Mouse (Mus musculus): Measurements from ENCODE around the gene Tln2.

Gene Tln2

GRCm38 (mm10) chr9:67362511-67362910 is 197.0 kb downstream of the Tln2 start:
- no peak for DNase-seq (ENCODE audit: low read depth, low spot score)

GRCm38 (mm10) chr9:67362053-67362452 is 197.4 kb downstream of the Tln2 start:
- no peak for DNase-seq (ENCODE audit: low read depth, low spot score)

GRCm38 (mm10) chr9:67361511-67361910 is 198.0 kb downstream of the Tln2 start:
- DNase-seq (ENCODE audit: low read depth, low spot score) = no peak

- DNase-seq (ENCODE audit: low read depth, low spot score) = no peak
Observed at GRCm38 (mm10) chr9:67354356-67354755, 205.1 kb downstream of the Tln2 start.

- DNase-seq (ENCODE audit: low read depth, low spot score) = no peak
Observed at GRCm38 (mm10) chr9:67353365-67353764, 206.1 kb downstream of the Tln2 start.

- no peak for DNase-seq (ENCODE audit: low read depth, low spot score)
Observed at GRCm38 (mm10) chr9:67348983-67349382, 210.5 kb downstream of the Tln2 start.

- DNase-seq (ENCODE audit: low read depth, low spot score) = no peak
Observed at GRCm38 (mm10) chr9:67347184-67347583, 212.3 kb downstream of the Tln2 start.

GRCm38 (mm10) chr9:67331281-67331680 is 228.2 kb downstream of the Tln2 start:
- DNase-seq (ENCODE audit: low read depth, low spot score) = no peak

- no peak for DNase-seq (ENCODE audit: low read depth, low spot score)
Observed at GRCm38 (mm10) chr9:67328451-67328850, 231.1 kb downstream of the Tln2 start.

- DNase-seq (ENCODE audit: low read depth, low spot score) = no peak
Observed at GRCm38 (mm10) chr9:67321886-67322285, 237.6 kb downstream of the Tln2 start.

GRCm38 (mm10) chr9:67315356-67315755 is 244.1 kb downstream of the Tln2 start:
- DNase-seq (ENCODE audit: low read depth, low spot score) = no peak

- DNase-seq (ENCODE audit: low read depth, low spot score) = no peak
Observed at GRCm38 (mm10) chr9:67304992-67305391, 254.5 kb downstream of the Tln2 start.

GRCm38 (mm10) chr9:67303986-67304385 is 255.5 kb downstream of the Tln2 start:
- DNase-seq (ENCODE audit: low read depth, low spot score) = no peak

- no peak for DNase-seq (ENCODE audit: low read depth, low spot score)
Observed at GRCm38 (mm10) chr9:67303038-67303437, 256.5 kb downstream of the Tln2 start.

- DNase-seq (ENCODE audit: low read depth, low spot score) = no peak
Observed at GRCm38 (mm10) chr9:67302386-67302989, 257.0 kb downstream of the Tln2 start.

GRCm38 (mm10) chr9:67301571-67301970 is 257.9 kb downstream of the Tln2 start:
- DNase-seq (ENCODE audit: low read depth, low spot score) = no peak

GRCm38 (mm10) chr9:67300769-67301168 is 258.7 kb downstream of the Tln2 start:
- DNase-seq (ENCODE audit: low read depth, low spot score) = no peak

GRCm38 (mm10) chr9:67300346-67300745 is 259.2 kb downstream of the Tln2 start:
- no peak for DNase-seq (ENCODE audit: low read depth, low spot score)

- no peak for DNase-seq (ENCODE audit: low read depth, low spot score)
Observed at GRCm38 (mm10) chr9:67299164-67299563, 260.3 kb downstream of the Tln2 start.

GRCm38 (mm10) chr9:67297236-67297889 is 262.1 kb downstream of the Tln2 start:
- no peak for DNase-seq (ENCODE audit: low read depth, low spot score)

GRCm38 (mm10) chr9:67287457-67287856 is 272.0 kb downstream of the Tln2 start:
- DNase-seq (ENCODE audit: low read depth, low spot score) = no peak

GRCm38 (mm10) chr9:67286801-67287200 is 272.7 kb downstream of the Tln2 start:
- DNase-seq (ENCODE audit: low read depth, low spot score) = no peak

- no peak for DNase-seq (ENCODE audit: low read depth, low spot score)
Observed at GRCm38 (mm10) chr9:67285544-67285943, 274.0 kb downstream of the Tln2 start.

- no peak for DNase-seq (ENCODE audit: low read depth, low spot score)
Observed at GRCm38 (mm10) chr9:67281812-67282211, 277.7 kb downstream of the Tln2 start.
